Mouse (Mus musculus): ENCODE results near the gene Numb.

- TF ChIP-seq CTCF (IDR thresholded peaks at IDR 0.05; ENCODE audit: low read depth, low read length), result no peak
- no peak for TF ChIP-seq TAL1 (conservative IDR thresholded peaks at IDR 0.05; ENCODE audit: low read depth, low read length)
- no peak for TF ChIP-seq GATA1 (IDR thresholded peaks at IDR 0.05; ENCODE audit: borderline replicate concordance, low read length)
- TF ChIP-seq GATA2 (IDR thresholded peaks at IDR 0.05; ENCODE audit: borderline replicate concordance, low read depth, low read length), result no peak
These were observed 59.9 kb downstream of the Numb start for GRCm38 (mm10) chr12:83861880-83862279.
